Mouse (Mus musculus): ENCODE results near the gene Kcng3. TPM values are rescaled to one million over a fixed set of nuclear protein-coding genes. Genes with fewer than 3 reads are reported as not detected.

Gene Kcng3
- total and polyA plus RNA-seq, 3 experiments, result 0.05 TPM; not detected in 2

DNA sequence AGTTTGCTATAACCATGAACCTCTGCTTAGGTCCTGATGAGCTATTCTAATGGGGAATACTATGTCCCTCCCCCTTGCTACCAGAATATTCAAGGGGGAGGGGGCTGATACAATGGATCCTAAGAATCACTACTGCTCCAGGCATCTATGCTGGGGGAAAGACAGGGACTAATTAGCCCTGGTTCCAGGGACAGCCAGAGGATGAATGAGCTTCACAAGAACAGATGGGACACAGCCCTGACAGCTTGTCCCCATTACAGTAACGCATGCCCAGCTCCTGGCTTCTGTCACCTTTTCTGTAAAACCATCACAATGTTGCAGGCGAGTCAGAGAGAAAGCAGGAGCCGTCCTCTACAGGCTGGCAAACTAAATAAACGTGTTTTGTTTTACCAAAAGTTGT, 66.2 kb downstream of the Kcng3 start:
- no peaks in the 10 kb centered on the region for H3K36me3 ChIP-seq (replicated peaks)
- no peak for ATAC-seq (ENCODE audit: extremely low read depth, insufficient number of reproducible peaks, low FRiP score, poor library complexity, severe bottlenecking)
- DNase-seq (ENCODE audit: low spot score), result no peak
- H3K4me3 ChIP-seq (ENCODE audit: low read depth, low read length), result no peak overlapping the region
- H3K9me3 ChIP-seq (replicated peaks), result no peaks in the 10 kb centered on the region
- peaks cover 13% of the 10 kb centered on the region; the same call in 1 of the 2 replicates for H3K4me1 ChIP-seq (ENCODE audit: insufficient read depth, low read depth, low read length)
- peaks cover 7% of the 10 kb centered on the region for H3K27me3 ChIP-seq (ENCODE audit: insufficient read depth, low read length)
- TF ChIP-seq GATA2 (IDR thresholded peaks at IDR 0.05; ENCODE audit: borderline replicate concordance, low read depth, low read length), result no peak
- no peak for TF ChIP-seq TAL1 (conservative IDR thresholded peaks at IDR 0.05; ENCODE audit: low read depth, low read length)
- TF ChIP-seq POLR2AphosphoS5 (IDR thresholded peaks at IDR 0.05; ENCODE audit: insufficient replicate concordance, low read depth, low read length), result no peak
- TF ChIP-seq CTCF (IDR thresholded peaks at IDR 0.05; ENCODE audit: low read depth, low read length), result no peak
- no peak for TF ChIP-seq GATA1 (IDR thresholded peaks at IDR 0.05; ENCODE audit: borderline replicate concordance, low read length)

DNA sequence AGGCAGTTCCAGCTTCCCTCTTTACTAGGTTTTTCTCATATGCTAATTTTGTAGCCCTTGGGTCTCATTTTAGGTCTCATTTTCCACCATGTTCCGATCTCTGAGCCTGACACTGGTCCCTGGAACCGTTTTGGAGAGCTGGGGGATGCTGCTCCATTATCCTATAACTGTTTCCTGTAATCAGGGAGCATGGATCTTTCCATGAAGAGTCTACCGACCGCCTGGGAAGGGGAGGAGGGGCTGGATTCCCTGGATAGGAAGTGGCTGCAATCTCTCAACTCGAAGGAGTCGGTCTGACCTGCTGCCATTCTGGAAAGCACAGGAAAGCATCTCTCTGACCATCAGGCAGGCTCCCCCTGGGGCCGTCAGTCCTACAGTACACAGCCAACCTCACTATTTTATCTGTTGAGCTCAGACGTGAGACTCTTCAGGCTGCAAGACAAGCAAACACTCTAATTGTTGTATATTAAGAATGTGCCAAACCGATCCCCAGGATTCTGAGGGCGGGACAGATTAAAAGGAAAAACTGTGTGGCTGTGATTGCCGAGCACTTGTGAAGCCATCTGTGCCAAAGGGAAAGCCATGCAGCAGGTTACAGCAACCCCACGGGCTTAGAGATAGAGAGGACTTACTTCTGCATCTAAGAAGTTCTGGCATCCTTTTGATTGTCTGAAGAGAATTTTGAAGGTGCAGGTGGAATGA, 67.4 kb downstream of the Kcng3 start:
- DNase-seq (ENCODE audit: low spot score), result no peak
- H3K36me3 ChIP-seq (replicated peaks), result no peaks in the 10 kb centered on the region
- no peak for ATAC-seq (ENCODE audit: extremely low read depth, insufficient number of reproducible peaks, low FRiP score, poor library complexity, severe bottlenecking)
- H3K27me3 ChIP-seq (ENCODE audit: insufficient read depth, low read length), result peaks cover 4% of the 10 kb centered on the region
- TF ChIP-seq CTCF (IDR thresholded peaks at IDR 0.05; ENCODE audit: low read depth, low read length), result no peak
- no peak for TF ChIP-seq GATA1 (IDR thresholded peaks at IDR 0.05; ENCODE audit: borderline replicate concordance, low read length)
- TF ChIP-seq TAL1 (conservative IDR thresholded peaks at IDR 0.05; ENCODE audit: low read depth, low read length), result no peak
- H3K4me1 ChIP-seq (ENCODE audit: insufficient read depth, low read depth, low read length), result peaks cover 13% of the 10 kb centered on the region; the same call in 1 of the 2 replicates
- H3K9me3 ChIP-seq (replicated peaks), result no peaks in the 10 kb centered on the region
- H3K4me3 ChIP-seq (ENCODE audit: low read depth, low read length), result no peak overlapping the region

DNA sequence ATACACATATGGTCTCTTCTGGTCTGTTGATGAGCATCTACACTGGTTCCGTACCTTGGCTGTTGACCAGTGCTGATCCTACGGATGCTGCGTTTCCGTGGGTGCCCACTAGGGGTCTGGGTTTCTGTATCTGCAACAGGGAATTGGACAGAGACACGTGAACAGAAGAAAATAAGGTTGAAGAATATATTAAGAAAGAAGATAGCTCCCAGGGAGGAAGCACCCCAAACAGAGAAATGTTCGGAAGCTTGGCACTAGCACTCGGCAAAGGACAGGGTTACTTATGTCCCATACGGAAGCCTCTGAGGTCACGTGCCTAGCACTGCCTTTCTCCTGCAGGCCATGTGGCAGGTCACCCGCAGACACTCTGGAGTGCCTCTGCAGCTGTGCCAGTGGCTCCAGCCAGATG, 68.0 kb downstream of the Kcng3 start:
- peaks cover 4% of the 10 kb centered on the region for H3K27me3 ChIP-seq (ENCODE audit: insufficient read depth, low read length)
- TF ChIP-seq GATA1 (IDR thresholded peaks at IDR 0.05; ENCODE audit: borderline replicate concordance, low read length) (no peak), POLR2AphosphoS5 (IDR thresholded peaks at IDR 0.05; ENCODE audit: insufficient replicate concordance, low read depth, low read length) (no peak), GATA2 (IDR thresholded peaks at IDR 0.05; ENCODE audit: borderline replicate concordance, low read depth, low read length) (no peak), CTCF (IDR thresholded peaks at IDR 0.05; ENCODE audit: low read depth, low read length) (peak; percentile 63), TAL1 (conservative IDR thresholded peaks at IDR 0.05; ENCODE audit: low read depth, low read length) (no peak)
- no peak overlapping the region for H3K4me3 ChIP-seq (ENCODE audit: low read depth, low read length)
- no peaks in the 10 kb centered on the region for H3K36me3 ChIP-seq (replicated peaks)
- no peak for ATAC-seq (ENCODE audit: extremely low read depth, insufficient number of reproducible peaks, low FRiP score, poor library complexity, severe bottlenecking)
- DNase-seq (ENCODE audit: low spot score), result peak; percentile 6
- H3K4me1 ChIP-seq (ENCODE audit: insufficient read depth, low read depth, low read length), result peaks cover 13% of the 10 kb centered on the region; the same call in 1 of the 2 replicates
- H3K9me3 ChIP-seq (replicated peaks), result no peaks in the 10 kb centered on the region

DNA sequence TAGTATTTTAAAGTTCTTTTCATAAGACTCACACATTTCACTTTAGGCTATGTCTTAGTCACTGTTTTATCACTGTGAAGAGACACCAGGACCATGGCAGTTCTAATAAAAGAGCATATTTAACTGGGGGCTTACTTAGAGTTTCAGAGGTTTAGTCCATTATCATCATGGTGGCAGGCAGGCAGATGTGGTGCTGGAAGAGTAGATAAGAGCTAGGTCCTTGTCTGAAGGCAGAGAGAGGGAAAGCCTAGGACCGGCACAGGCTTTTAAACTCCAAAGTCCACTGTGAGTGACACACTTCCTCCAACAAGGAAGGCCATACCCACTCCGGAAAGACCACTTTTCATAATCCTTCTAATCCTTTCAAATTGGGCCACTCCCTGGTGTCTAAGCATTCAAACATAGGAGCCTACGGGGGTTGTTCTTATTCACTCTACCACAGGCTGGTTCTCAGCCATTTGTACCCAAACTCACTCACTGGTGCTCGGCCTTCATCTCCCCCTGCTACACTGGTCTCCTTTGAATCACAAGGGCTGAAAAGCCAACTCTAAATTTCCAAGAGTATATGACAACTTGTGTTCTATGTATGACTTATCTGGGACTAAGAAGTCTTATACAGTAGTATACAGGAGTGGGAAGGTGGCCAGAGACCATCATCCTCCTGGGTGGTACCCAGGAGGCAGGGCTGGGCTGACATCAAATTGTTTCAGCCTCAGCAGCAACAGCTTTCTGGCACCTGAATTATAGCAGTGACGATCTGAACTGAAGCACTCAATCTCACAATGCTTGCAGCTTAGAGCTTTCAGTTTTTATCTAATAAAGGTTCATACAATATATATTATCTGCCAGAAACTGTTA, 69.3 kb downstream of the Kcng3 start:
- Histone ChIP-seq H3K4me1 (ENCODE audit: insufficient read depth, low read depth, low read length) (peaks cover 13% of the 10 kb centered on the region; the same call in 1 of the 2 replicates), H3K27me3 (ENCODE audit: insufficient read depth, low read length) (peaks cover 2% of the 10 kb centered on the region; the same call in 1 of the 2 replicates), H3K4me3 (ENCODE audit: low read depth, low read length) (no peak overlapping the region), H3K36me3 (replicated peaks) (no peaks in the 10 kb centered on the region), H3K9me3 (replicated peaks) (no peaks in the 10 kb centered on the region)
- peak; percentile 45; the same call in 1 of the 2 replicates for TF ChIP-seq TAL1 (conservative IDR thresholded peaks at IDR 0.05; ENCODE audit: low read depth, low read length)
- TF ChIP-seq POLR2AphosphoS5 (IDR thresholded peaks at IDR 0.05; ENCODE audit: insufficient replicate concordance, low read depth, low read length), result no peak
- DNase-seq (ENCODE audit: low spot score), result no peak
- ATAC-seq (ENCODE audit: extremely low read depth, insufficient number of reproducible peaks, low FRiP score, poor library complexity, severe bottlenecking), result peak; percentile 28

DNA sequence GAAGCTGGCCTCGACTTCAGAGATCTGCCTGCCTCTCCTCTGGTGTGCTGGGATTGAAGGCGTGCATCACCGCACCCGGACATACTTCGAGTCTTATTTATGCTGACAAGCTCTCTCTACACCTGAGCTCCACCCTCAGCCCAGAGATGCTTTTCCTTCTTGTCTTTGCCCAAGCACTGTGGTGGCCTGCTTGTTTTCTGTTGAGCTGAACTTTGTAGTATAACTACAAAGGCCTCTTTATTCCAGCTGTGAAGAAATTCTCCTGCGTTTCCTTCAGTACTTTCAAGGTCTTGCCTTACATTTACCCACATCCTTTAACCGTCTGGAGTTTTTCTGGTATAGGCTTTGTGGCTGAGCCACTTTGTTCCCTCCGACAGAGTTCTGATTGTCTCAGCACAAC, 72.6 kb downstream of the Kcng3 start:
- Histone ChIP-seq H3K4me3 (ENCODE audit: low read depth, low read length) (no peak overlapping the region), H3K4me1 (ENCODE audit: insufficient read depth, low read depth, low read length) (peaks cover 14% of the 10 kb centered on the region), H3K36me3 (replicated peaks) (no peaks in the 10 kb centered on the region), H3K9me3 (replicated peaks) (no peaks in the 10 kb centered on the region), H3K27me3 (ENCODE audit: insufficient read depth, low read length) (peaks cover 2% of the 10 kb centered on the region; the same call in 1 of the 2 replicates)
- ATAC-seq (ENCODE audit: extremely low read depth, insufficient number of reproducible peaks, low FRiP score, poor library complexity, severe bottlenecking) (no peak), DNase-seq (ENCODE audit: low spot score) (no peak)
- TF ChIP-seq POLR2AphosphoS5 (IDR thresholded peaks at IDR 0.05; ENCODE audit: insufficient replicate concordance, low read depth, low read length) (no peak), TAL1 (conservative IDR thresholded peaks at IDR 0.05; ENCODE audit: low read depth, low read length) (no peak), GATA1 (IDR thresholded peaks at IDR 0.05; ENCODE audit: borderline replicate concordance, low read length) (no peak), GATA2 (IDR thresholded peaks at IDR 0.05; ENCODE audit: borderline replicate concordance, low read depth, low read length) (no peak), CTCF (IDR thresholded peaks at IDR 0.05; ENCODE audit: low read depth, low read length) (no peak)

DNA sequence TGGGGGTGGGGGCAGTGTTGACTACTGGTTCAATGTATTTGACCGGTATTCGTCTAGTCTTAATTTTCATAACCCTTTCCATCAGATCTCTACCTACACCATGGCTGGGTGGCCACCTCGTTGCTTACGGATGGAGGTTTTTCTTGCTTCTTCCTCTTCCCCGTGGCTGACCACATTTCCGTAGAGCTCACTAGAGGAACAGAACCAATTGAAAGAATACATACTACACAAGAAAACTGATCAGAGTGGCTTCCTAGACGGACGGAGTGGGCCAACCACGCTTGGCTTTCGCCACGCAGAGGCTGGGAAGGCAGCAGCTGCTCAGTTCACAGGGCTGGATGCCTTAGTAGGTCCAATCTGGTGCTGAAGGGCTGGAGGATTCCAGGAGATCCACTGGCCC, 75.9 kb downstream of the Kcng3 start:
- Histone ChIP-seq H3K4me3 (ENCODE audit: low read depth, low read length) (no peak overlapping the region), H3K27me3 (ENCODE audit: insufficient read depth, low read length) (no peaks in the 10 kb centered on the region), H3K4me1 (ENCODE audit: insufficient read depth, low read depth, low read length) (peaks cover 5% of the 10 kb centered on the region), H3K36me3 (replicated peaks) (no peaks in the 10 kb centered on the region), H3K9me3 (replicated peaks) (no peaks in the 10 kb centered on the region)
- TF ChIP-seq GATA2 (IDR thresholded peaks at IDR 0.05; ENCODE audit: borderline replicate concordance, low read depth, low read length), result no peak
- TF ChIP-seq POLR2AphosphoS5 (IDR thresholded peaks at IDR 0.05; ENCODE audit: insufficient replicate concordance, low read depth, low read length), result no peak
- TF ChIP-seq TAL1 (conservative IDR thresholded peaks at IDR 0.05; ENCODE audit: low read depth, low read length), result no peak
- no peak for TF ChIP-seq CTCF (IDR thresholded peaks at IDR 0.05; ENCODE audit: low read depth, low read length)
- no peak for TF ChIP-seq GATA1 (IDR thresholded peaks at IDR 0.05; ENCODE audit: borderline replicate concordance, low read length)
- no peak for DNase-seq (ENCODE audit: low spot score)
- no peak for ATAC-seq (ENCODE audit: extremely low read depth, insufficient number of reproducible peaks, low FRiP score, poor library complexity, severe bottlenecking)

Data from G1E (cell line).